Mouse (Mus musculus) C2C12 (cell line): Measurements from ENCODE around the gene Adprhl2. TPM values are rescaled to one million over a fixed set of nuclear protein-coding genes. Genes with fewer than 3 reads are reported as not detected.

ENCODE experiments used
- H3K27me3 ChIP-seq: one replicate; pipeline ENCODE4 v1.6.1; 2011; ENCODE audit not compliant: control insufficient read depth, insufficient read depth, insufficient read length
- H3K36me3 ChIP-seq: one replicate; pipeline ENCODE4 v1.6.1; 2011; ENCODE audit not compliant: control insufficient read depth, insufficient read depth
- H3K4me3 ChIP-seq: one replicate; pipeline ENCODE4 v1.5.1; 2011; ENCODE audit warnings: mild to moderate bottlenecking, control low read depth; ENCODE audit not compliant: poor library complexity, insufficient read depth, severe bottlenecking
- H3K79me2 ChIP-seq: one replicate; pipeline ENCODE4 v1.6.1; 2011; ENCODE audit not compliant: control insufficient read depth, insufficient read depth
- H3K79me3 ChIP-seq: one replicate; pipeline ENCODE4 v1.6.1; 2011; ENCODE audit warnings: low read depth, control low read depth
- H3ac ChIP-seq: one replicate; pipeline ENCODE3; 2011; ENCODE audit warnings: low read depth; ENCODE audit not compliant: control insufficient read depth, insufficient read length
- CEBPB ChIP-seq: IDR thresholded peaks from one replicate; pipeline ENCODE4 v1.6.1; 2011; ENCODE audit warnings: low read depth, mild to moderate bottlenecking, control low read depth, moderate library complexity
- CTCF ChIP-seq: IDR thresholded peaks from one replicate; pipeline ENCODE4 v1.5.1; 2011; ENCODE audit not compliant: control insufficient read depth, insufficient read depth, insufficient read length
- FOSL1 ChIP-seq: IDR thresholded peaks from one replicate; pipeline ENCODE4 v1.8.0; 2011; ENCODE audit warnings: mild to moderate bottlenecking, low read length; ENCODE audit not compliant: poor library complexity, insufficient read depth, severe bottlenecking
- MAX ChIP-seq: IDR thresholded peaks from one replicate; pipeline ENCODE4 v1.6.1; 2011; ENCODE audit warnings: mild to moderate bottlenecking, control low read depth
- MYOD1 ChIP-seq: IDR thresholded peaks from one replicate; pipeline ENCODE4 v1.6.1; 2011; ENCODE audit warnings: low read depth; ENCODE audit not compliant: control insufficient read depth, insufficient read length
- MYOG ChIP-seq: IDR thresholded peaks from one replicate; pipeline ENCODE4 v1.6.1; 2011; ENCODE audit not compliant: control insufficient read depth, insufficient read length; ENCODE audit errors: extremely low read depth
- USF1 ChIP-seq: IDR thresholded peaks from one replicate; pipeline ENCODE4 v1.6.1; 2011; ENCODE audit warnings: low read depth, mild to moderate bottlenecking, control low read depth, moderate library complexity
- polyA plus RNA-seq: library from polyadenylated mRNA; unstranded; fragments of >200 nt; fragmentation: generic; extraction: Trizol; gene quantifications from one replicate; pipeline ENCODE4 v1.2.1, GENCODE M21; 2012; ENCODE audit warnings: missing spikeins

Gene Adprhl2
- polyA plus RNA-seq, 1 experiment = 46.2 TPM

- no peak overlapping the region for H3K4me3 ChIP-seq
- no peaks in the 10 kb centered on the region for H3K79me2 ChIP-seq
- H3K36me3 ChIP-seq = peaks cover 15% of the 10 kb centered on the region
- no peak overlapping the region for H3ac ChIP-seq
- H3K27me3 ChIP-seq = no peaks in the 10 kb centered on the region
- TF ChIP-seq MAX (no peak), CTCF (no peak), USF1 (no peak), CEBPB (no peak), MYOG (no peak), FOSL1 (no peak), MYOD1 (no peak)
- no peaks in the 10 kb centered on the region for H3K79me3 ChIP-seq
These were observed 9.8 kb downstream of the Adprhl2 start for GRCm38 (mm10) chr4:126311566-126312200.

DNA sequence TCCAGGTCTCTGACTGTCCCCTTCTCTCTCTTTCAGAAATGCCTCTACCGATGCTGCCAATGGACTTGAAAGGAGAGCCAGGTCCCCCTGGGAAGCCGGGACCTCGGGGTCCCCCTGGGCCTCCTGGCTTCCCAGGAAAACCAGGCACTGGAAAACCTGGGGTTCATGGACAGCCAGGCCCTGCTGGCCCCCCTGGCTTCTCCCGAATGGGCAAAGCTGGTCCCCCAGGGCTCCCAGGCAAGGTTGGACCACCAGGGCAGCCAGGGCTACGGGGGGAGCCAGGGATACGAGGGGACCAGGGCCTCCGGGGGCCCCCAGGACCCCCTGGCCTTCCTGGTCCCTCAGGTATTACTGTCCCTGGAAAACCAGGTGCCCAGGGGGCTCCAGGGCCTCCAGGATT is 11.2 kb downstream of the Adprhl2 start:
- H3K36me3 ChIP-seq = peaks cover 2% of the 10 kb centered on the region
- no peak overlapping the region for H3ac ChIP-seq
- TF ChIP-seq USF1 (no peak), MYOD1 (no peak), CTCF (no peak), MAX (no peak), FOSL1 (no peak), CEBPB (no peak), MYOG (no peak)
- H3K4me3 ChIP-seq = no peak overlapping the region
- no peaks in the 10 kb centered on the region for H3K79me3 ChIP-seq
- H3K79me2 ChIP-seq = no peaks in the 10 kb centered on the region
- H3K27me3 ChIP-seq = no peaks in the 10 kb centered on the region

DNA sequence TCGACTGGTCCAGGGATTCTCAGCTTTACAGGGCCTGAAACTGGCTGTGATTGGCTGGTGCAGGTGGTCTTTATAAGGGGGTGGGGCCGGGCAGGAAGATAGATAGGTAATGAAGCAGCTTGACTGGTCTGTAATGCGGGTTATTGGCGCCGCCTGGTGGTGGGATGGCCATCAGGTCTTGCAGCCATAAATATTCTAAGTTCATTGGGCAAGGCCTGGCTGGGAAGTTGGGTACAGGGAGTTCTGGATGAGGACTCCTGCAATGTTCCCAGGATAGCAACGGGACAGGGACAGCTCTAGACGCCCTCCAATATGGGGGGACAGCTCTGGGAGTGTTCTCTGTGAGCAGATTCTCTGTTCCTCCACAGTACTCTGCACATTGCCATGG is 11.6 kb downstream of the Adprhl2 start:
- Histone ChIP-seq H3K4me3 (no peak overlapping the region), H3K27me3 (no peaks in the 10 kb centered on the region), H3K79me2 (no peaks in the 10 kb centered on the region), H3K79me3 (no peaks in the 10 kb centered on the region), H3ac (no peak overlapping the region), H3K36me3 (no peaks in the 10 kb centered on the region)
- TF ChIP-seq MAX (no peak), FOSL1 (no peak), CTCF (peak; percentile 76)

DNA sequence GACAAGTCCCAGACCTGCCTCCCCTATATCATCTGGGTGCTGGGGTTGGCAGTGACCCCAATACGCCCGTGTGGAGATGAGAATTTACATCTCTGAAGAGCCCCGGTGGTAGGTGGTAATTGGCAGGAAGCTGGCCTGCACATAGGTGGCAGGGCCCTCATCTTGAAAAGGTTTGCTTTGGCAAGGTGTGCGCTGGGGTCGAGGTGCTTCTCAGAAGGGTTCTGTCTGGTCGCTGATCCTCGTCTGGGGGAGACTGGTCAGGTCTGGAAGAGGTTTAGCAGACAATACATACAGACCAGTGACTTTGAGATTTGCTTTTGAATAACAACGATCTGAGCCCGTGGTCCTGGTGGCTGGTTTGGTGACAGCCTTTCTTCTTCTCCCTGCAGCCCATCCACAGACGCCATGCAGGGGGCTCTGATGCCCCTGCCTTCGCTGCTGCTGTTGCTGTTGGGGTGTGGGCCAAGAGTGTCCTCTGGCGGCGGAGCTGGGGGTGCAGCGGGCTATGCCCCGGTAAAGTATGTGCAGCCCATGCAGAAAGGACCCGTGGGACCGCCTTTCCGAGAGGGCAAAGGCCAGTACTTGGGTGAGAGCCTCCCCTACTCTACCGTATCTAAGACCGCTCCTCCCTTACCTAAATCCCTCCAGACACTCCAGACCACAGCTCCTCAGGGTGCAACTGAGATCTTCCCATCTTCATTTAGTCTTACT is 12.1 kb downstream of the Adprhl2 start:
- TF ChIP-seq MYOG (no peak), CTCF (peak; percentile 80)
- H3K4me3 ChIP-seq = no peak overlapping the region

GRCm38 (mm10) chr4:126306827-126307226 is 14.7 kb downstream of the Adprhl2 start:
- H3K79me2 ChIP-seq = no peaks in the 10 kb centered on the region
- H3K4me3 ChIP-seq = no peak overlapping the region
- TF ChIP-seq CTCF = no peak
- TF ChIP-seq MYOD1 = no peak
- no peak for TF ChIP-seq USF1
- TF ChIP-seq FOSL1 = no peak
- TF ChIP-seq MYOG = no peak
- no peak for TF ChIP-seq MAX
- TF ChIP-seq CEBPB = no peak
- H3ac ChIP-seq = no peak overlapping the region
- H3K27me3 ChIP-seq = no peaks in the 10 kb centered on the region
- no peaks in the 10 kb centered on the region for H3K36me3 ChIP-seq
- no peaks in the 10 kb centered on the region for H3K79me3 ChIP-seq

More for the DNA sequence above, 12.1 kb downstream of the Adprhl2 start:
- Histone ChIP-seq H3K36me3 (no peaks in the 10 kb centered on the region), H3K79me2 (no peaks in the 10 kb centered on the region), H3K79me3 (no peaks in the 10 kb centered on the region), H3ac (no peak overlapping the region), H3K27me3 (no peaks in the 10 kb centered on the region)

GRCm38 (mm10) chr4:126306058-126306457 is 15.4 kb downstream of the Adprhl2 start:
- TF ChIP-seq FOSL1 = no peak
- TF ChIP-seq MYOG = no peak
- no peak for TF ChIP-seq CEBPB
- no peak for TF ChIP-seq USF1
- no peak for TF ChIP-seq MYOD1
- TF ChIP-seq CTCF = no peak
- no peak for TF ChIP-seq MAX

More at GRCm38 (mm10) chr4:126306058-126306457, 15.4 kb downstream of the Adprhl2 start:
- no peak overlapping the region for H3ac ChIP-seq
- no peaks in the 10 kb centered on the region for H3K27me3 ChIP-seq
- no peaks in the 10 kb centered on the region for H3K79me3 ChIP-seq
- no peaks in the 10 kb centered on the region for H3K79me2 ChIP-seq
- H3K4me3 ChIP-seq = no peak overlapping the region
- no peaks in the 10 kb centered on the region for H3K36me3 ChIP-seq
